Mouse (Mus musculus) forebrain, embryonic 11.5 days (tissue): ENCODE results near the gene Pla2g4a. TPM values are rescaled to one million over a fixed set of nuclear protein-coding genes. Genes with fewer than 3 reads are reported as not detected.

Experiments
- ATAC-seq: fragments of 200-750 bp; cut with Nextera tagmentation; replicated peaks from 2 replicates; pipeline ENCODE4 v1.8.0; 2017; ENCODE audit warnings: moderate TSS enrichment; ENCODE audit not compliant: low FRiP score
- DNase-seq: peaks from one replicate; pipeline ENCODE4 v3.0.0-alpha.2; 2017; ENCODE audit warnings: low spot score
- H3K27ac ChIP-seq: fragments of 300-500 bp; sonication (generic); 2 replicates; pipeline ENCODE4 v1.5.1; 2014; ENCODE audit warnings: low read depth, low read length
- H3K27me3 ChIP-seq: fragments of 300-500 bp; sonication (generic); 2 replicates; pipeline ENCODE4 v1.6.1; 2014; ENCODE audit warnings: mild to moderate bottlenecking, low read length, mixed read lengths; ENCODE audit not compliant: control insufficient read depth, insufficient read depth
- H3K36me3 ChIP-seq: fragments of 300-500 bp; sonication (generic); 2 replicates; pipeline ENCODE4 v1.6.1; 2014; ENCODE audit warnings: mild to moderate bottlenecking, low read length, moderate library complexity, mixed read lengths; ENCODE audit not compliant: control insufficient read depth, insufficient read depth
- H3K4me1 ChIP-seq: fragments of 300-500 bp; sonication (generic); replicated peaks from 2 replicates; pipeline ENCODE4 v1.6.1; 2014; ENCODE audit warnings: low read length, mixed read lengths; ENCODE audit not compliant: control insufficient read depth, insufficient read depth
- H3K4me2 ChIP-seq: fragments of 300-500 bp; sonication (generic); 2 replicates; pipeline ENCODE4 v1.6.1; 2014; ENCODE audit warnings: low read depth, mild to moderate bottlenecking, low read length, moderate library complexity, mixed read lengths; ENCODE audit not compliant: severe bottlenecking
- H3K4me3 ChIP-seq: fragments of 300-500 bp; sonication (generic); 2 replicates; pipeline ENCODE4 v1.5.1; 2014; ENCODE audit warnings: low read depth, low read length
- H3K9ac ChIP-seq: fragments of 300-500 bp; sonication (generic); 2 replicates; pipeline ENCODE4 v1.6.1; 2014; ENCODE audit warnings: low read length
- H3K9me3 ChIP-seq: fragments of 300-500 bp; sonication (generic); 2 replicates; pipeline ENCODE4 v1.6.1; 2016; ENCODE audit warnings: low read length, mixed read lengths; ENCODE audit not compliant: control insufficient read depth
- WGBS: fragments of 180-500 bp; shearing (Covaris S2); extraction: QIAGEN DNeasy Blood & Tissue Kit; methylation state at CpG from one replicate; pipeline ENCODE4 v1.1.7; 2014; 5-methylcytosine and 5-hydroxymethylcytosine counted together
- polyA plus RNA-seq: library from polyadenylated mRNA; unstranded; fragments of >200 nt; fragmentation: Nextera tagmentation; extraction: Ambion mirVana; gene quantifications from 2 replicates; pipeline ENCODE4 v1.2.1, GENCODE M21; 2014

Gene Pla2g4a
- polyA plus RNA-seq, 1 experiment from 2014 or later: 3.4 TPM

- H3K27ac ChIP-seq: no peak overlapping the region
- H3K9me3 ChIP-seq: no peaks in the 10 kb centered on the region
- no peaks in the 10 kb centered on the region for H3K27me3 ChIP-seq
- H3K36me3 ChIP-seq: no peaks in the 10 kb centered on the region
- H3K4me3 ChIP-seq: no peak overlapping the region
- H3K9ac ChIP-seq: no peak overlapping the region
- WGBS: 88% methylated on average over 3 of the region's 3 CpGs
- no peaks in the 10 kb centered on the region for H3K4me1 ChIP-seq
- ATAC-seq: no peak
- no peak overlapping the region for H3K4me2 ChIP-seq
- no peak for DNase-seq
Observed at GRCm38 (mm10) chr1:149878175-149878574, 82.9 kb downstream of the Pla2g4a start.

DNA sequence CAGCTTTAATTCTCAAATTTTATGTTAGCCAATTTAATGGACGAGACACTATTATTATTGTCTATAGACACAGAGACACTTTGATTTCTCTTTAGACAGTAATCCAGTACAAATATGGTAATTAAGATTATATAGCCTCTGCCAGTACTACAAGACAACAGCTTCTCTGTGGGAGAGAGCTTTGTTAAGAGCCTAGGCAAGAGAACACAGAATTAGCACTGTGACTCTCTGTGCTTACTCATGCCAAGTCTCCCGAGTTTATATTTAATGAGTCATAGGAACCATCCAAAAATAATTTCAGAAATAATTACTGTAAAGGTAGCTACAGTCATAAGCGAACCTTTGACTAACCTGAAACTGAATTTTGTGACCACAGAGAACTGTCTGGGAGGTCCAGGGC lies 84.6 kb downstream of the Pla2g4a start:
- Histone ChIP-seq H3K4me1 (no peaks in the 10 kb centered on the region), H3K4me2 (no peak overlapping the region), H3K9me3 (no peaks in the 10 kb centered on the region), H3K27me3 (no peaks in the 10 kb centered on the region), H3K4me3 (no peak overlapping the region), H3K27ac (no peak overlapping the region), H3K9ac (no peak overlapping the region), H3K36me3 (no peaks in the 10 kb centered on the region)
- ATAC-seq: no peak
- no peak for DNase-seq
- WGBS: 90% methylated on average over 3 of the region's 3 CpGs

GRCm38 (mm10) chr1:149871625-149872024 lies 89.5 kb downstream of the Pla2g4a start:
- WGBS: 80% methylated on average over 1 of the region's 1 CpGs
- H3K9ac ChIP-seq: no peak overlapping the region
- H3K27ac ChIP-seq: no peak overlapping the region
- no peak overlapping the region for H3K4me3 ChIP-seq
- no peak for ATAC-seq
- H3K4me2 ChIP-seq: no peak overlapping the region
- DNase-seq: no peak
- no peaks in the 10 kb centered on the region for H3K4me1 ChIP-seq
- H3K9me3 ChIP-seq: no peaks in the 10 kb centered on the region
- H3K36me3 ChIP-seq: no peaks in the 10 kb centered on the region
- no peaks in the 10 kb centered on the region for H3K27me3 ChIP-seq

DNA sequence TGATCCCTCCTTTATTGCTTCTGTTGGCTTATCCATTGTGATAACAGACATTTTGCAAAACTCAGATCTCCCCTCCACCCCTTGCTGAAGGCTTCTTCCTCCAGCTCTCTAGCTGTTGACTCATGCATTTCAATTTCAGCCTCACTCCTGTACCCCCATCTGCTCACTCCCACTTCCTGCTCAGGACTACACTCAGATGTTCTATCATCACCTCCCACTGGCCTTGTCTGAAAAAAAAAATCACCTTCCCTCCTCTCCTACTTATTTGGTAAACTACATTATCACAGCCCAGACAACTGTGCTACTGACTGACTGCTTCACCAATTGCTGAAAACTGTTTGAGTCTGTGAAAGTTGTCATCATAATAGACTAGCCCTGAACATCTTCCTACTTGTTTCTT lies 93.8 kb downstream of the Pla2g4a start:
- no peak for DNase-seq
- no peak overlapping the region for H3K4me3 ChIP-seq
- H3K27me3 ChIP-seq: no peaks in the 10 kb centered on the region
- H3K4me2 ChIP-seq: no peak overlapping the region
- no peak for ATAC-seq
- no peaks in the 10 kb centered on the region for H3K36me3 ChIP-seq
- H3K9me3 ChIP-seq: no peaks in the 10 kb centered on the region
- H3K4me1 ChIP-seq: no peaks in the 10 kb centered on the region
- no peak overlapping the region for H3K9ac ChIP-seq
- H3K27ac ChIP-seq: no peak overlapping the region

GRCm38 (mm10) chr1:149866202-149866601 lies 94.9 kb downstream of the Pla2g4a start:
- Histone ChIP-seq H3K27ac (no peak overlapping the region), H3K9me3 (no peaks in the 10 kb centered on the region), H3K27me3 (no peaks in the 10 kb centered on the region), H3K4me1 (no peaks in the 10 kb centered on the region), H3K4me3 (no peak overlapping the region), H3K9ac (no peak overlapping the region), H3K4me2 (no peak overlapping the region), H3K36me3 (no peaks in the 10 kb centered on the region)
- no peak for DNase-seq
- no peak for ATAC-seq
- WGBS: 89% methylated on average over 3 of the region's 3 CpGs

- 58% methylated on average over 6 of the region's 6 CpGs for WGBS
- no peak for DNase-seq
- Histone ChIP-seq H3K27ac (no peak overlapping the region), H3K9me3 (no peaks in the 10 kb centered on the region), H3K4me2 (no peak overlapping the region), H3K36me3 (no peaks in the 10 kb centered on the region), H3K9ac (no peak overlapping the region), H3K4me3 (no peak overlapping the region), H3K4me1 (no peaks in the 10 kb centered on the region), H3K27me3 (no peaks in the 10 kb centered on the region)
- ATAC-seq: no peak
Observed at GRCm38 (mm10) chr1:149862801-149863200, 98.3 kb downstream of the Pla2g4a start.

DNA sequence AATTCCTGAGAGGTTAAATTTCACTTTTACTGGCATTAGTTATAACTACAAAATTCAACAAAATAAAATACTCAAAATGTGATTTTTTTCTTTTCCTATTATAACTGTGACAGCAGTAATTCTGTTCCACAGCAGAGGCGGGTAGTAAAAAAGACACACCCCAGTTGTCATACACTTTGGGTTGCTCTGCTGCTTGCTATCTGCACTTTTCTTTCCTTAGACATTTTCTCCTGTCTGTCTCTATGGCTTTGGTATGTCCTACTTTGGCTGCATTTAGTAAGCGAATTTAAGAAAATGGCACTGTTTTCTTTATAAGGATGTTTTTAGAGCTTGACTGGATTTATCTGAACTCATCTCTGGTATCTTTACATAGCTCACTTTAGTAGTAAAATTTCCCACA lies 98.9 kb downstream of the Pla2g4a start:
- H3K4me1 ChIP-seq: no peaks in the 10 kb centered on the region
- no peaks in the 10 kb centered on the region for H3K27me3 ChIP-seq
- H3K4me2 ChIP-seq: no peak overlapping the region
- ATAC-seq (no peak), DNase-seq (no peak)
- 93% methylated on average over 2 of the region's 2 CpGs for WGBS
- H3K36me3 ChIP-seq: no peaks in the 10 kb centered on the region
- H3K4me3 ChIP-seq: no peak overlapping the region
- no peak overlapping the region for H3K27ac ChIP-seq
- no peaks in the 10 kb centered on the region for H3K9me3 ChIP-seq
- no peak overlapping the region for H3K9ac ChIP-seq

- no peak overlapping the region for H3K4me2 ChIP-seq
- H3K4me3 ChIP-seq: no peak overlapping the region
- DNase-seq (no peak), ATAC-seq (no peak)
- H3K4me1 ChIP-seq: no peaks in the 10 kb centered on the region
- H3K9me3 ChIP-seq: no peaks in the 10 kb centered on the region
- no peaks in the 10 kb centered on the region for H3K27me3 ChIP-seq
- H3K27ac ChIP-seq: no peak overlapping the region
- H3K36me3 ChIP-seq: no peaks in the 10 kb centered on the region
- no peak overlapping the region for H3K9ac ChIP-seq
- 83% methylated on average over 2 of the region's 2 CpGs for WGBS
Observed at GRCm38 (mm10) chr1:149861543-149861942, 99.5 kb downstream of the Pla2g4a start.

DNA sequence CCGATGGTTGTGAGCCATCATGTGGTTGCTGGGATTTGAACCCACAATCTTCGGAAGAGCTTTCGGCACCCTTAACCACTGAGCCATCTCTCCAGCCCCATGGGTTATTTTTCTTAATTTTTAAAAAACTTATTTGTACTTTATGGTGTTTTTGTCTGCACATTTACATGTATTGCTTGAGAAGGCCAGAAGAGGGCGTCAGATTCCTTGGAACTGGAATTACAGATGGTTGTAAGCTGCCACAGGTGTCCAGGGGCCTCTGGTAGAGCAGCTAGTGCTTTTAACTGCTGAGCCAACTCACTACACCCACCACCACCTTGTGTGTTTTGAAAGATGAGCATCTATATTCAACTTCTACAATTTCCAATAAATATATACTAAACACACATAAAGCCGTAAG lies 102.4 kb downstream of the Pla2g4a start:
- ATAC-seq (no peak), DNase-seq (no peak)
- WGBS: 75% methylated on average over 5 of the region's 5 CpGs

More for the DNA sequence above, 102.4 kb downstream of the Pla2g4a start:
- Histone ChIP-seq H3K9ac (no peak overlapping the region), H3K27me3 (no peaks in the 10 kb centered on the region), H3K4me3 (no peak overlapping the region), H3K9me3 (no peaks in the 10 kb centered on the region), H3K27ac (no peak overlapping the region), H3K36me3 (no peaks in the 10 kb centered on the region), H3K4me1 (no peaks in the 10 kb centered on the region), H3K4me2 (no peak overlapping the region)
